Mouse (Mus musculus) monocyte, adult 2 months (primary cell): ENCODE results near the gene Foxd2.

Experiments used
- DNase-seq, 2 experiments: peaks; one replicate each; pipeline ENCODE4 v3.0.0; 2022; ENCODE audit warnings: low spot score in 2 of 2, low read depth in 1 of 2

Gene Foxd2

DNA sequence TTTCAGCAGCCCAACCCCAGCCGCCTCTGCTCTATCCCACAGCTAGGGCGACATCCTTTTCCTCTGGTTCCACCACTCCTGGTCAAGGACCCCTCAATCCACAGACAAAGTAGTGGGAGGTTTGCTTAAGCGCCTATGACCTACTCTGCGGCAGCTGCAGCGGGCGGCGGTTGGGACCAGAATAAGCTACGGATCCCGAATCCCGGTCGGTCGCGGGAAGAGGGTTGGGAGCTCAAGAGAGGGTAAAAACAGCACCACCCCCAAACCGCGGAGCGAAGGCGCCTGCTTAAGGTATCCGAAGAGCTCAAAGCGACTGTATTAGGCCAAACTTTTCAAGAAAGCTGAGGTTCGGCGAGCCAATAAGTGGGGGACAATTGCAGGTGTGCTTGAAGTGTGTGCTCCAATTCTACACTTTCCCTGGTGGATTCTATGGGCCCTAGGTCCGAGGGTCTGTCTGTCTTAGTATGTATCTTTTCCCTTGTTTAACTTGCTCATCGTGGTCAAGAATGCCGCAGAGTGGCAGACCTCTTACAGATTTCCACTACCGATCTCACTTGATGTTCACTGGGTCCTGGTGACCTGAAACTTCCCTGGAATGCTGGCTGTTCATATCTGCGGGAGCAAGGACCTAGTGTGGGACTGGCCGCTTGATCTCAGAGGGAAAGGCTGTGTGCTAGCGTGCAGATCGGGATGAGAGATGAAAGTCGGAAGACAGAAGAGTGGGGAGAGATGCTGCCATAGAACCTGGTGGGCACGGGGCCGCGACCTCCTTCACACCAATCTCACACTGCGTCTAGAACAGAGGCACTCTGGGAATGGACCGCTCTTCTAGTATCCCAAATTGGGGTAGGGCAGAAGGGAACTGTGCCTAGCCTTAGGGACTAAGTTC lies 4.3 kb upstream of the Foxd2 start:
- DNase-seq: no peak

DNA sequence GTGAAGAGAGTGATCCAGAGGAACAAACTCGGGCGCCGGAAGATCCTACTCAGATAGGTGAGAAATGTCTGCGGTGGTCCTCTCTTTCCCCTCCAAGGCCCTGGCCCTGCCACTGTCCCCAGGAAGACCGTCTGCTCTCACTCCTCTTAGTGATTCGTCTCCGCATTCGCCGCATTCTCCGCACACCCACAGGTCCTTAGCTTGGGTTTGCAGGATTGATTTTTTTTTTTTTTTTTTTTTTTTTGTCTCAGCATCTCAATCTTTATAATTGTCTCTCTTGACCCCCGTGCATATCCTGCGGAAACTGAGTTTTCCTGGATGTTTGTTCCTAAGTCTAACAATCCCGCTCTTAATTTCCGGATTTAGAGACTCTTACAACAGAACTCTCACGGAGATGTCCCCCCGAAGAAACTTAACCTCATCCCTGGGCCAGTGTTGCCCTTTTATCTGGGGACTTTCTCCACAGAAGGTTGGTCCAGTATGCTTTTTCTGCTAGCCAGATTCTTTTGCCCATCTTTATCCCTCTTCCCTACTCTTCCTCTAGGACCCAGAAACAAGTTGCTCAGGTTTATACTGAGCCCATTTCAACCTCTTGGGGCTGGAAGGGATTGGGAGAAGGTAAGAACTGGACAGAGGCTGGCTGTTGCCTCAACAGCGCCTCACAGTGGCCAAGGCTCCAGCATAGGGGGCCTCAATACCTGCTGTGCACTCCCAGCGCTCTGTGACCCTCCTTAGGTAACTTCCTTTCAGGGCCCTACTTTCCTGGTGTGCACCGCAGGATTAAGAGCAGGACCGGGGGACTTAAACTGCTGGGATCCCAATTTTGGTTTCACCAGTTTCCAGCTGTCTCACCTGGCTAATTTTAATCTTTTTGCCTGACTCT lies 1.2 kb upstream of the Foxd2 start:
- no peak for DNase-seq

DNA sequence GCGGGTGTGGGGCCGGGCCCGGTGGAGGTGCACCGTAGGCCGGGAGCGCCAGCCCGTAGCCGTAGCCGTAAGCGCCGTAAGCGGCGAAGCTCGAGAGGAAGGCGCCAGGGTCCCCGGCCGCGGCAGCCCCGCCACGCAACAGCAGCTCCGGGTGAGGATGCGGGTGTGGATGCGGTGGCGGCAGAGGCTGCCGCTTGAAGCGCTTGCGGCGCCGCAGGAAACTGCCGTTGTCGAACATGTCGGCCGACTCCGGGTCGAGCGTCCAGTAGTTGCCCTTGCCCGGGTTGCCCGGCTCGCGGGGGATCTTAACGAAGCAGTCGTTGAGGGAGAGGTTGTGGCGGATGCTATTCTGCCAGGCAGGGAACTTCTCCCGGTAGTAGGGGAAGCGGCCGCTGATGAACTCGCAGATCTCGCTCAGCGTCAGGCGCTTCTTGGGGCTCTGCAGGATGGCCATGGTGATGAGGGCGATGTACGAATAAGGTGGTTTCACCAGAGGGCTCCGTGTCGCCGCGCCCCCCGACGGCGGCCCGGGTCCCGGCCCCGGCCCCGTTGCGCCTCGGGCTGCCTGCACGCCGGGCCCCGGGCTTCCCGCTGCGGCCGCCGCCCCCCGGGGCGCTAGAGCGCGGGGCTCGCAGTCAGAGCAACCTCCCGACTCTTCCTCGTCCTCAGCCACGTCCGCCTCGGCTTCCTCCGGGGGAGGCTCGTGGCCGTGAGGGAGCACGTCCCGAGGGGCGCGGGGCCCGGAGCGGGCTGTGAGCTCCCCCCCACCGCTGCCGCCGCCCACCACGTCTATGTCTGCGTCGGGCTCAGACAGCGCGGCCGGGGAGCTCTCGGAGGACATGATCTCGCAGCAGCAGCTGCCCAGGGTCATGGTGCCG lies 483 bp downstream of the Foxd2 start:
- DNase-seq: no peak

DNA sequence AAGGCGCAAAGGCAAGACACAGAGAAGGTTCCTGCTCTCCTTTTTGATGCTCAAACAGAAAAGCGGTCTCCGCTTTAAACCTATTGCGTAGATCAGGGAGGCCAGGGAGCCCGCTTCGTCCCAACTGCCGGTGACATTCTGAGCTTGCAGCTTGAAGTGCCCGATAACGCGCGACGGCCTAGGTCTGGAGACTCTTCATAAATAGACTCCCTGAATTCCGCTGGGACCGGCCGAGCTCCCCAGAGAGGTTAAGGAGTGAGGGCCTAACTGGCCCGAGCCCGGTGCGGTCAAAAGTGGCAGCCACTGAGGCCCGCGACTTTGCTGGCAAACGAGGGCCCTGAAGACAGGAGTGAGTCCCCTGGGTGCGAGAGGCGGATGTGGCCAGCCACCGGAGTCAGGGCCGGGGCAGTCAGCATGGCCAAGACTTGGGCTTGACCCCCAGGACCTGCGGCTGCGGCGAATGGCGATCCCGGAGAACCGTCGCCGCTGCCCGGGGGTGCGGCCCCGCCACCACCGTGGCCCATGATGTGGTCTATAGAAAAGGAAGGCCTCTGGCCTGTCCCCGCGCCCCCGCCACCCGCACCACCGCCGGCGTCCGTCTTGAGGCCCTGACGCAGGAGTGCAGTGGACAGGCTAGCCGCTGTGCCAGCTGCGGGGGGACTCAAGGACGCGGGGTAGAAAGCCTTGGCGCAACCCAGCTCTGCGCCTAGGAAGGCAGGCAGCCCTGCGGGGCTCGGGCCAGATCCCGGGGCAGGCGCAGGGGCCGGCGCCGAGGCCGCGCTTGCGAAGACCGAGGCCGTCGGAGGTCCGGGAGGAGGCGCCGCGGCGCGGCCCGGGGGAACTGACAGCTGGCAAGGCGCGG lies 1.4 kb downstream of the Foxd2 start:
- DNase-seq: no peak

DNA sequence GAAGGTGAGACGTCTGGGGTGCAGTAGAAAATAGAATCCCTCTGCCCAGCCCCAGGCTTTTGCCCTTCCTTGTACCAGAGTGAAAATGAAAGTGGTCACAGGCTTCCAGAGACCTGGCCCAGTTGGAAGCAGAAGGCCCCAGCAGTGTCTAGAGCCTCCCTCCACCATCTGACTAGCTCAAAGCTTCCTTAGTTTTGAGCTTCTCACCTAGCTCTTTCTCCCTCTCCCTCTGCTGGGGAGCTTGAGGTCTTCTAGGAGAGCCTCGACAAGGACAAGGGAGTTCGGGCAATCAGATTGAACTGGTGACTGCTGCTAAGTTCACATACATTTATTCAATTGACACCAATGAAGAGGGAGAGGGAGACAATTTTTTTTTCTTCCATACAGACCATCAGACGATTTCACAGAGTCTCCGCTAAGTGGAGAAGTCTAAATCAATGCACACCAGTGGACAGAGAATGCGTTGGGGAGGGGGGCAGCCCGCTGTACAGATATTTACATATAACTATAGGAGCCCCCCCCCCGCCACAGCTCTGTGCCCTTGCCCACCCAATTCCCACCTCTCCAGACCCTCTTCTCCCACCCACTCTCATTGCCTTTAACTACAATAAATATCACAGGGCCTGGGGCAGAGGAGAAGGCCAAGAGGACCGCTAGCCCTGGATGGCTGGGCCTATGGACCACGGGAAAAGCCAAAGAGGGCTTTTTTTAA lies 2.5 kb downstream of the Foxd2 start:
- DNase-seq: no peak

DNA sequence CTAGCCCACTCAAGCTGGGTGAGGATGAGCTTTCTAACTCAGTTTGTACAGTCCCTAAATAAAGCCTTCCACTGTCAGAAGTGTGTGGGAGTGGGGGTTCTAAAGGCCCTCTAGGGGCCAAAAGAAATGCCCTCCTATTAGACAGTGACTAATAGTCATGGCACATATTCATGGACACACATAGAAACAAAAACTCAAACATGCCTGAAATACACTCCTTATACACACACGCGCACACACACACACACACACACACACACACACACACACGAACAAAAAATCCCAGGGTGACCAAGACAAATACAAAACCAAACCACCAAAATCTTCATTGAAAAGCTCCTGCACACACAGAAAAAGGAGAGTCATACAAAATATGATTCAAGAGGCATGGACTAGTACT lies 3.2 kb downstream of the Foxd2 start:
- no peak for DNase-seq

- DNase-seq: no peak
Observed at GRCm38 (mm10) chr4:114903422-114903782, 5.3 kb downstream of the Foxd2 start.

DNA sequence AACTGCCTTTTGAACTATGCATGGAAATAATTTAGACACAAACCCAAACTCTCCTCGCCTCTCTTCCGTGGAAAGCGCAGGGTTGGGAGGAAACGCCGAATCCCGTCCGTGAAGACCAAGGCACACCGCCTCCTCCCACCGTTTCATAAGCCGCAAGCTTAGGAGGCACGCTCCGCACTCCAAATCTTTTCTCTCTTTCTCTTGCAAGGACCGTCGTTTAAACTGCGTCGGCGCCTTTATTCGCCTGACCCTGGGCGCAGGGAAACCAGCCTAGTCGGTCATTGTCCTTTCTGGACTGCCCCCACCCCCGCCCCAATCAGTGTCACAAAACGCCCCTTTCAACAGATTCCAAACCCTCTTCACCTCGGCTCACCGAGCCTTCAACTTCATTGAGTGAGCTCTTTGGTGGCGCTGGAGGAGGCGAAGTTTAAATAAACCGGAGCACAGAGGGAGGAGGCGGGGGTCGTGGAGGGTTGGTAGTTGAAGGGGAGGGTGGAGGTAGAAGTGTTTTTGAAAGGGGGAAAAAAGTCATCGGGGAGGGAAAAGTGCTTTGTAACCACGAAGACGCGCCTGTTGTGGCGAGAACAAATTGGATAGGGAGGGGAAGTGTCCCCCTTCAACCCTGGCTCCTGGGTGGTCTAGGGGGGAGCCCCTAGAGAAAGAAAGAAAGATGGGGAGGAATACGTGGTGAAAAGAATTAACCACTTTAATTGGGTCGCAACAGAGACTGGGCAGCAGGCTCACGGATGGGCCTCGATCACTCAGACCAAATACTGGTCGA lies 5.8 kb downstream of the Foxd2 start:
- DNase-seq: no peak

DNA sequence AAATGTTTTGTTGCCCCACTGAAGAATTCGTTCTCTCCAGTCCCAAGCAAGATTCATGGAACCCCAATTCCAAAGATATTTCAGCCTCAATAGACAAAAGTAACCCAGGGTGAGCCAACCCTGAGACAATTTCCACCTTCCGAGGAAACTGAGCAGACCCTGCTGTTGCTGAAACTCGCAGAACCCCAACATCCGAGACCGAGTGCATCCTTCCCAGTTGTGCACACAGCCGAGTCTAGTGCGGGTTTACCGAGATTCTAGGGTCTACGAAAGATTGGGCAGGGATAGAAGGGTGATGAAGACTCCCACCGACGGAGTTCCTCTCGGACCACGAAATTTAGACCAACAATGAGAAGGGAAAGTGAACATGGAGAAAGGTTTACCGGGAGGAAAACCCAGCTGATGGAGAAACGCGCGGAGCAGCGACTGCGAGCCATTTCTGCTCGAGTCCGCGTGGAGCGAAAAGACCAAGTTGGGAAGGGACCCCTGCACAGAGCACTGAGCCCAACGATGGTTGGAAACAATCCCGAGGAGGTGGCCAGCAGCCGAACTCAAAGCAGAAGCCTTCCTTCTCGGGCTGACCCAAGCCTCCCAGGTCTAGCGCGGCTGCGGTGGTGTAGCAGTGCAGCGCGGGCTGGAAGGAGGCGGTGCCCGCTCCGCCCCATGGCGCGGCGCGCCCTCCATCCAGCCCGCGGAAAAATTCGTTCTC lies 6.9 kb downstream of the Foxd2 start:
- DNase-seq: no peak

- no peak for DNase-seq
Observed at GRCm38 (mm10) chr4:114900866-114901642, 7.6 kb downstream of the Foxd2 start.

DNA sequence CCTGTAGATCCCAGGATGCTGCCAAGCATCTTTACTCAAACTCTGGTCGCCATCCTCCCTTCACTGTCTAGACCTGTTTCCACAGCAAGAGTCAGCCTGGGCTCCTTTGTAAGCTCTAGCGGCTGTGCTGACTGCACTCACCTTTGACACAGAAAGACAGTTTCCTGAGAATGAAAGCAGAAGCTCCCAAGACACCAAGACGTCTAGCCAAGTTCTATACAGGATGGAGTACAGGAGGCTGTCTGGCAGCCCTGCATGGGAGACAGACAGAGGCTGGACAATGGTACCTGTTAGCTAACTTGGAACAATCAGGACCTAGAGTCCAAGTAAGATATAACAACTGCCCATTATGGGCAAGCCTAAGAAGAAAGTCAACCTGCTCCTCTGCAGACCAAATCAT lies 8.8 kb downstream of the Foxd2 start:
- DNase-seq: no peak

DNA sequence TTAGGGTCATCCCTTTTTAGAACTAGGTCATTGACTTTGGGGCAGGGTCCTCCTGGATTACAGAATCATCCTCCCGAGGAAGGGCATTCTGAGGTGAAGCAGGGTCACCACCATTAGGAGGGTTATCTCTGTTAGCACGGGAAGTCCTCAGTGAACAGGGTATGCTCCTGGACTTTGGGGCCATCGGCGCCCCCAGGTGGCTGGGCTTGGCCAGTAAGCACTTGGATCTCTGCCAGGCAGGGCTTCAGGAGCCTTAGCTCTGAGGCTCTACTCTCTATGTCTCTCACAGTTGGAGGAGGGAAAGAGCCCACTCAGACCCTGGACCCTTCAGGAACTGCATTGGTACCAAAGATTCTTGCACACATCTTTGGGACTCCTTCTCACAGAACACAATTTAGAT lies 10.8 kb downstream of the Foxd2 start:
- no peak for DNase-seq

DNA sequence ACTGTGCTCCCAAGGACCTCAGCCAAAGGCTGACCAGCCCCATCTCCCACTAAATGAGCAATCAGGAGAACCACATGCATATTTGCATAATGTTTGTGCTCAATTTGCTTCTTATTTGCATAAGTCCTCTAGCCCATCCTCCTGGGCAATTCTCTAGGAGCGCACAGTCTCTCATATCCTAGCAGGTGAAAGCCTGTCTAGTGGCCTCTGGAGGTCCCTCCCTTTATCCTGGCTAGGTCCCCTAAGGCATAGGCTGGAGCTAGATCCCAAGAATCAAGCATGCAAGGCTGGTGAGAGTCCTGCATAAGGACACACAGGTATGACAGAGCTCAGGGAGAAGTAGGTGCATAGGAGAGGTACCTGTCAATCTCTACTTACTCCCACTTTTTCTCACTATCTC lies 26.4 kb downstream of the Foxd2 start:
- DNase-seq: no peak

GRCm38 (mm10) chr4:114876441-114876972 lies 32.2 kb downstream of the Foxd2 start:
- no peak for DNase-seq

DNA sequence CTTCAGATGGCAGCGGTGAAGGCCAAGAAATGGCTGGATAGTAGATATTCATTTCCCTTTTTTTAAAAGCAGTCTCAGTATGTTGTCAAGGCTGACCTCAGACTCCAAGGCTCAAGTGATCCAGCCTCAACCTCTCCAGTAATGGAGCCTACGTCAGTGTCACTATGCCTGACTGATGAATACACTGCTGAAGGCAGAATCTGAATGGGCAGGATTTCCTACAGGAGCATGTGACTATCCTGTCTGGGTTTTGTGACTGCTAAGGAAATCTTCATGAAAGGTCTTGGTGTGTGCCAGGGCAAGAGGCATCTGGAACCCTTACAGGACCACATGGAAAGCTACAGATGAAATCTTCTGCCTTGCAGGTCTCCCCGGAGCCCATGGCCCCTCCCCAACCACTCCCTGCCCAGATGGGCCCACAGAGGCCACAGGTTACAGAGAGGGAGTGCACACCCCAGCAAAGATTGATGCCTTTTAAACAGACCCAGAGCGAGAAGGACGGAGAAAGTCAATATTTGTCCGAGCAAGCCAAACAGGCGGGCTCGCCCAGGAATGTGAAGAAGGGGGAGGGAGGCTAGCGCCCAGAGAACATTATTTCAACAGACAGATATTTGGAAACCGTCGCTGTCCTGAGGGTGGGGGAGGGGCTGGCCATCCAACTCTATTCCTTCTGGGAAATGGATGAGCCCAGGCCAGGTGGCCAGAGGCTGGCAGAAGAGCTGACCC lies 38.7 kb downstream of the Foxd2 start:
- DNase-seq: no peak

DNA sequence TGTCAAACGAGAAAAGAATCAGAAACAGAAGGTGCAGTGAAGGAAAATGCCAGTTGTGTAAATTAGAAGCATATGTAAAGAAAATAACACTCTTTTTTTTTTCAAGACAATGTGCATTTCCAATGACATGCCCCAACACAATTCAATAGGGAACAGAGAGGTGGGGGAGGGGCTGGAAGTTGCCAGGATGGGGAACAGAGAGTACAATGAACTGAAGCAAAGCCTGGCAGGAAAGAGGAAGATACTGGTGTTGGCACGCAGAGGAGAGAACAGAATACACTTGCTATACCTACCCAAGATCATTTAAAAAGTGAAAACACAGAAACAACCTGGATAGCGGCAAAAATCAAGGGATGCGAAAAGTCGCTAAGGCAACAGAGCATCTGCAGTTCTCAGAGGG lies 45.5 kb downstream of the Foxd2 start:
- DNase-seq: no peak

DNA sequence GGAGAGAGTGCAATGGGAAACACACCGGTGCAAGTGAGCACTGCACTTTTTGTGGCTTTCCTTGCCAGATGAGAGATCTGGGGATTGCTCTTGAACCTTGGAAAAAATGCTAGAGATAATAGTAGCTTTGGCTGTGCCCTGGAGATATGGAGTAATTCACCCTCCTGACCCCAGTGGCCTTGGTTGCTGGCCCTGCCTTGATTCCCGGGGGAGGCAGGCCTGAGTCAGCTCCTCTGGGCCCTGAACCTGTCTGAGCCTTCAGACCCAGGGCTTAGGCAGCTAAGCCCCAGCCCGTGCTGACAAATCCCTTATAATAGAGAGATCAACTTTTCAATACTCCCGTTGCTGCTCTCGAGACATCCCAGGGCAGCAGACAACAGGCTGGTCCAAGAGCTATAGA lies 50.2 kb downstream of the Foxd2 start:
- no peak for DNase-seq
